Mouse (Mus musculus) neural tube, embryonic 14.5 days (tissue): ENCODE measurements at regions not wholly inside any gene's neighbourhood (a gene's known extent, or its start where the extent isn't known, plus 50 kb on each side); places are given as distances from the start of the nearest gene placed in this dataset.
"Not testable (repeated sequence)": the region's sequence is repeated elsewhere in the genome, so short reads cannot be mapped to it uniquely, and the experiment has no call there.

Source experiments
- ATAC-seq: fragments of 200-750 bp; cut with Nextera tagmentation; 2 replicates; pipeline ENCODE4 v1.8.0; 2017; ENCODE audit warnings: low read depth, mild to moderate bottlenecking, moderate TSS enrichment, moderate library complexity
- H3K27ac ChIP-seq: fragments of 300-500 bp; sonication (generic); 2 replicates; pipeline ENCODE4 v1.5.1; 2014; ENCODE audit warnings: low read depth, mild to moderate bottlenecking, control low read depth, low read length, moderate library complexity, mixed read lengths
- H3K27me3 ChIP-seq: fragments of 300-500 bp; sonication (generic); 2 replicates; pipeline ENCODE4 v1.6.1; 2014; ENCODE audit warnings: low read length; ENCODE audit not compliant: control insufficient read depth, insufficient read depth
- H3K36me3 ChIP-seq: fragments of 300-500 bp; sonication (generic); 2 replicates; pipeline ENCODE4 v1.6.1; 2014; ENCODE audit warnings: low read length, mixed read lengths; ENCODE audit not compliant: control insufficient read depth, insufficient read depth
- H3K4me1 ChIP-seq: fragments of 300-500 bp; sonication (generic); 2 replicates; pipeline ENCODE4 v1.6.1; 2014; ENCODE audit warnings: low read length; ENCODE audit not compliant: control insufficient read depth, insufficient read depth
- H3K4me2 ChIP-seq: fragments of 300-500 bp; sonication (generic); 2 replicates; pipeline ENCODE4 v1.6.1; 2014; ENCODE audit warnings: mild to moderate bottlenecking, low read depth, low read length, control low read depth
- H3K4me3 ChIP-seq: fragments of 300-500 bp; sonication (generic); 2 replicates; pipeline ENCODE4 v1.5.1; 2014; ENCODE audit warnings: low read depth, low read length, control low read depth, mixed read lengths
- H3K9ac ChIP-seq: fragments of 300-500 bp; sonication (generic); replicated peaks from 2 replicates; pipeline ENCODE4 v1.6.1; 2014; ENCODE audit warnings: low read depth, mild to moderate bottlenecking, control low read depth, low read length, mixed read lengths
- H3K9me3 ChIP-seq: fragments of 300-500 bp; sonication (generic); 2 replicates; pipeline ENCODE4 v1.6.1; 2016; ENCODE audit warnings: low read length; ENCODE audit not compliant: control insufficient read depth
- WGBS: fragments of 180-500 bp; shearing (Covaris S2); extraction: QIAGEN DNeasy Blood & Tissue Kit; methylation state at CpG from one replicate; pipeline ENCODE4 v1.1.7; 2014; 5-methylcytosine and 5-hydroxymethylcytosine counted together

DNA sequence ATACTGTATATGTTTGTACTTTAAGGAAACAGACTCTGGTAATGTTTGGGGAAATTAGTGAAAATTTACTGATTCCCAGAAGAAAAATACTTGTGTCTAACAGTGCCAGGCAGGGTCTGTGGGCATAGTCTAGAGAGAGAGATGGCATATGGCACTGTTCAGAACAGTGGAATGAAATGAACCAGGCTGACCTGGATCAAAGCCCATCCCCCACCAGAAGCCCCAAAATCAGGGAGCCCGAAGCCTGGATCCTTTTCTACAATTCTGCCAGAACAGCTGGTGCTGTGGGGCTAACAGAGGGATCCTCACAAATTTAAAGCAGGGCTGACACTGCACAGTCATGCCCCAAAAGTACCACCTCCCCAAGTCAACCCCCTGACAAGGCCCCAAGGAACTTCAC lies 131.1 kb upstream of the Ppp2r2d start:
- no peak for ATAC-seq
- Histone ChIP-seq H3K4me3 (no peak overlapping the region), H3K4me2 (no peak overlapping the region), H3K27ac (no peak overlapping the region), H3K36me3 (no peaks in the 10 kb centered on the region), H3K9ac (no peak overlapping the region), H3K9me3 (no peaks in the 10 kb centered on the region), H3K27me3 (no peaks in the 10 kb centered on the region), H3K4me1 (0 out of 2 replicates have a peak, but pooled peaks cover 2% of the 10 kb centered on the region)
- WGBS = 57% methylated on average over 1 of the region's 1 CpGs

DNA sequence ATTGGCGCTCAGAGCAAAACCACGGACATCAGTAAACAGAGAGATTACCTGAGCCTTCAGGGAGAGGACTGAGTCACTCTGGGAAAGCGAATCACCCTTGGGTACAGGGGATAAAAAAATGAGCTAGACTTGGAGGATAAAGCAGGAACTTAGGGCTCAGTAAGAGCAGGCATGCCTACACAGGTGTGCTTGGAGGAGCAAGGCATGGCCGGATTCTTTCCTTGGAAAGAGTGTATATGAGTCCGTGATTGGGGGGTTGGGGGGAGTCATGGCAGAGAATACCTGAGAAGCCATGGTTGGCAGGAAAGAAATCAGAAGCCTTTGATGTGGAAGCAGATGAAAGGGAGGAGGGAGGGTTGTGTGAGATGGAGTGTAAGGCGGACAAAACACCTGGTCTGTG lies 137.5 kb upstream of the Ppp2r2d start:
- Histone ChIP-seq H3K9ac (no peak overlapping the region), H3K4me1 (no peaks in the 10 kb centered on the region), H3K27me3 (no peaks in the 10 kb centered on the region), H3K4me3 (no peak overlapping the region), H3K4me2 (no peak overlapping the region), H3K9me3 (no peaks in the 10 kb centered on the region), H3K27ac (no peak overlapping the region), H3K36me3 (no peaks in the 10 kb centered on the region)
- ATAC-seq = no peak
- 86% methylated on average over 6 of the region's 6 CpGs for WGBS

DNA sequence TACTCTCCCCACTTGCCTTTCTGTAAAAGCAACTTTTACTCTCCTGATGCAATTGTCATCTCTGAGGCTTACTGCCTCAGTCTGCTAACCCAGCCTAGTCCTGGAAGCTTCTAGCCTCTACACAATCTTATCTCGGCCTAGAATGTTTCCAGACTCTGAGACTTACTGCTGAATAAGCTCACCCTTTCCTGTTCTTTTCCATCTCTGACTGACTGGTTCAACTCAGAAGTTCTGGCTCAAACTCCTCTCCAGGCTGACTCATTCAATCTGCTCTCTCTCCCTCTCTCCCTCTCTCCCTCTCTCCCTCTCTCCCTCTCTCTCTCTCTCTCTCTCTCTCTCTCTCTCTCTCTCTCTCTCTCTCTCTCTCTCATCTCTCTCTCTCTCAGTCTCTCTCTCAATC lies 146.3 kb upstream of the Ppp2r2d start:
- not testable (repeated sequence) for H3K9me3 ChIP-seq, H3K36me3 ChIP-seq, H3K9ac ChIP-seq, H3K4me2 ChIP-seq, H3K4me3 ChIP-seq, H3K27ac ChIP-seq, ATAC-seq, H3K4me1 ChIP-seq, H3K27me3 ChIP-seq
- WGBS = 92% methylated on average over 1 of the region's 1 CpGs

DNA sequence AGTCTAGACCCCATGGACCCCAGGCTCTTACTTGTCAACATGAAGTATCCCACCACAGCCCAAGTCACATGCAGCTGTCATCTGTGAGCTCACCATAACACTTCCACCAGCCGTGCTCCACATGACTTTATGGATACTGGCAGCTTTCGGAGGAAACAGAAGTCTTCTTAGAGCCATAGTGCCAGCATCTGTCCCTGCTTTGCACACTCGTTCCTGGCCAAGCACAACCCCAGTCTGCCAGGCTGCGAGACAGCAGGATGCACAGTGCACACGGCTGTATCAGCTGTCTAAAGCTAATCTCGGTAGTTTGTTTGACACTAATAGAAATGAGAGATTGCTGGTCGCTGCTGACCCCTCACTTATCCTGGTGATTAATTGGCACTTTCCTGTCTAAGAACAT lies 163.7 kb upstream of the Ppp2r2d start:
- ATAC-seq = no peak
- Histone ChIP-seq H3K4me2 (no peak overlapping the region), H3K36me3 (no peaks in the 10 kb centered on the region), H3K4me1 (no peaks in the 10 kb centered on the region), H3K9ac (no peak overlapping the region), H3K27me3 (no peaks in the 10 kb centered on the region), H3K9me3 (no peaks in the 10 kb centered on the region), H3K4me3 (no peak overlapping the region), H3K27ac (no peak overlapping the region)
- 72% methylated on average over 7 of the region's 7 CpGs for WGBS

DNA sequence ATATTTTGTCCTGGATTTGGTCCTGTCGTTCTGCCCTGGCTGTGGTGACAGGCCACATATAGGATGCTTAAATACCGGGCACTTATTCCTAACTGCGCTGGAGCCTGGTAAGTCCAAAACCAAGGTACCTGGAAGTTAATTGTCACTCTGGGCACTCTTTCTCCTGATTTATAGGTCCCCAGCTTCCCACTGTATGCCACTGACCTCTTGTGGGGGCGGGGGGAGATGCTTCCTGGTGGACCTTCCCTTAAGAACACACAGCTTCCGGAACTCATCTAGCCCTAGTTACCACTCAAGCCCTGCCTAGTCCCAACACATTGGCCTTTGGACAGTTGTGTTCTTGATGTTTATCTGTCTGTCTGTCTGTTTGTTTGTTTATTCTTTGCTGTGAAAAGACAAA lies 165.3 kb upstream of the Ppp2r2d start:
- no peak overlapping the region for H3K27ac ChIP-seq
- no peak for ATAC-seq
- H3K9ac ChIP-seq = no peak overlapping the region
- no peak overlapping the region for H3K4me3 ChIP-seq
- H3K9me3 ChIP-seq = no peaks in the 10 kb centered on the region
- no peaks in the 10 kb centered on the region for H3K36me3 ChIP-seq
- no peaks in the 10 kb centered on the region for H3K4me1 ChIP-seq
- no peaks in the 10 kb centered on the region for H3K27me3 ChIP-seq
- H3K4me2 ChIP-seq = no peak overlapping the region
- WGBS = 90% methylated on average over 5 of the region's 5 CpGs

DNA sequence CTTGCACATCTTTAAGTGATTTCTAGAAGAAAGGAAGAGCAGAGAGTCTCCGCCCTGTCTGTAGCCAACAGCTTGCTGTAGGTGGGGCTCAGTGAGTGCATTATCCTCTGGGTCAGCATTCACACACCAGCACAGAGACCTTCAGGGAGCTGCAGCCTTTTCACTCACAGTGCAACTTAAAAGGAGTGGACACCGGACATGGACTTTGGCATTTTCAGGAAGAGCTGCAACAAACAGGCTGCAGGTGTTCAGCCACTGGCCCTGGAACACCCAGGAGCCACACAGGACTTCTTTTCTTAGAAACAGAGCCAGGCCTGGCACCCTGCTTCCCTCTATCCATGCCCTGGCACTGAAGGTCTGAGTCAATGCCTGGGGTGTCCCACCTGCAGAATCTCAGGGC lies 166.3 kb upstream of the Ppp2r2d start:
- no peak for ATAC-seq
- Histone ChIP-seq H3K9me3 (no peaks in the 10 kb centered on the region), H3K36me3 (no peaks in the 10 kb centered on the region), H3K4me1 (no peaks in the 10 kb centered on the region), H3K4me3 (no peak overlapping the region), H3K4me2 (no peak overlapping the region), H3K9ac (no peak overlapping the region), H3K27me3 (no peaks in the 10 kb centered on the region), H3K27ac (no peak overlapping the region)
- WGBS = 70% methylated on average over 2 of the region's 2 CpGs

DNA sequence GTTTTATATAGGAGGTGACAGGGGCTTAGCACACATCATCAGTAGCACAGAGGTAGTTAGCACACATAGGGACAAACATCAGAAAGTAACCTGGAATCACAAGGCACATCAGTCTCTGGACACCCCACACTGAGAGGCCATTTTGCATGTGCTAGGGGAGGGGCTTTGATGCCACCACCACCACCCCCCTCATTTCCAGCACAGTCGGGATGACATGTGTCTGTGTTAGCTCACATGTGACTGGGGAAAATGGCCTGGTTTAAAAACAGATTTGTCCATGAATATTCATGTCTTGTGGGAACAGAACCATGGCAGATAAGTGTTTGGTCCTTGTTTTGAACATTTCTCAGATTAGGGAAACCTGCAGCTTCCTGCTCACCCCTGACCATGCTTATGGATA lies 172.9 kb upstream of the Ppp2r2d start:
- Histone ChIP-seq H3K9ac (no peak overlapping the region), H3K27me3 (no peaks in the 10 kb centered on the region), H3K27ac (no peak overlapping the region), H3K36me3 (no peaks in the 10 kb centered on the region), H3K4me1 (peaks cover 8% of the 10 kb centered on the region; the same call in 1 of the 2 replicates), H3K9me3 (no peaks in the 10 kb centered on the region), H3K4me2 (no peak overlapping the region), H3K4me3 (no peak overlapping the region)
- no peak for ATAC-seq
- 10% methylated on average over 1 of the region's 1 CpGs for WGBS

DNA sequence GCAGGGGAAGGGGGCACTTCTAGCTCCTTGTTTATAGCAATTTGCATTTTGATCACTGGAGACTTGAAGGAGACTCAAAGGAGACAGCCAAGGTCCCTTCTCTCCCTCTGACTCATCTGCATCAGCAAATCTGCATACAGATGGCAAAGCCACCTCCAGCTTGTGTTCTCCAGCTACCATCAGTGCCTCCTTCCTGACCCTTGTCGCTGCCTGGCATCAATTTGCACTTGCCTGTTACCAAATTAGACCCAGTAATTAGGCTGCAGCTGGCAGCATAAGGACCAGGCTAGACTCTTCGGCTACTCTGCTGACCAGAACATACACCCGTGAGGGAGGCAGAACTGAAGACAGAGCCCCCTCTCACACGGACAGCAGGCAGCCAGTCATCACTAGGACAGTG lies 177.5 kb upstream of the Ppp2r2d start:
- 0 out of 2 replicates have a peak overlapping the region, but pooled peaks have one; percentile 16 for H3K27ac ChIP-seq
- no peak overlapping the region for H3K9ac ChIP-seq
- H3K9me3 ChIP-seq = no peaks in the 10 kb centered on the region
- H3K27me3 ChIP-seq = no peaks in the 10 kb centered on the region
- no peaks in the 10 kb centered on the region for H3K36me3 ChIP-seq
- WGBS = 23% methylated on average over 4 of the region's 4 CpGs
- ATAC-seq = no peak
- H3K4me3 ChIP-seq = no peak overlapping the region
- H3K4me1 ChIP-seq = peaks cover 8% of the 10 kb centered on the region; the same call in 1 of the 2 replicates
- no peak overlapping the region for H3K4me2 ChIP-seq

DNA sequence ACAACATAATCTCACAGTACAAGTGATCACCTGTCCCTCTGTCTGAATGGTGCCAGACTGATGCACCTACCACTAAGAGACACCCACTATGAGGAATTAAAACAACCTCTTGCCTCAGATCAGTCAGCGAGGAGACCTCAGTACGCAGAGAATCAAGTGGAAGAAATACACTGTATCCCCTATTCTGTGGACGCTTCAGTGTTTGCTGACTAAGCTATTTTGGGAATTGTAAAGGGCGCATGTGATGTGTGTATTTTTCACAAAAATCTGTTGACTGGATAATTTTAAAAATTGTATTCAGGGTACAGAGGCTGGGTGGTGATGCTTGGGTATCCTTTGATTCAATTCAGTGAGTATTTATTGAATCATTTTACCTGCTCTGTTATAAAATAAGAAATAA lies 185.8 kb upstream of the Ppp2r2d start:
- Histone ChIP-seq H3K9ac (no peak overlapping the region), H3K4me3 (no peak overlapping the region), H3K4me2 (no peak overlapping the region), H3K36me3 (no peaks in the 10 kb centered on the region), H3K9me3 (no peaks in the 10 kb centered on the region), H3K27ac (no peak overlapping the region), H3K27me3 (no peaks in the 10 kb centered on the region), H3K4me1 (0 out of 2 replicates have a peak, but pooled peaks cover 3% of the 10 kb centered on the region)
- no peak for ATAC-seq
- WGBS = 80% methylated on average over 4 of the region's 4 CpGs

DNA sequence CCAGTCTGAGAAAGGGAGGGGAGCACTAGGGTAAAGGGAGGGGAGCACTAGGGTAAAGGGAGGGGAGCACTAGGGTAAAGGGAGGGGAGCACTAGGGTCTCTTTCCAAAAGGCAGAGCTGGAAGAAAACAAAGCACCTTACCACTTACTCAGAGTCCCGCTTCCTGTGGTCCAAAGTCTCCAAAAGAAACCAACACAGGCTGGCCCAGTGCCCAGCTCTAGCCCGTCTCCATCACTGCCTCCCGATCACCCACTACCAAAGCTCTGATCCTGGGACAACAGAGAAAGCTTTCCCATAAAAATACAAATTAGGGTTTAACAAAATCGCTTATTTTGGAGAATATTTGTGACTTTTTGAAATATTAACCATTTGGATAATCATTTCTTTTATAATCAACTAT lies 188.4 kb upstream of the Ppp2r2d start:
- 79% methylated on average over 4 of the region's 4 CpGs for WGBS
- no peak overlapping the region for H3K4me3 ChIP-seq
- no peak overlapping the region for H3K4me2 ChIP-seq
- H3K9me3 ChIP-seq = no peaks in the 10 kb centered on the region; the same call in 1 of the 2 replicates
- no peaks in the 10 kb centered on the region for H3K27me3 ChIP-seq
- H3K27ac ChIP-seq = no peak overlapping the region
- ATAC-seq = no peak
- H3K36me3 ChIP-seq = no peaks in the 10 kb centered on the region
- H3K4me1 ChIP-seq = 0 out of 2 replicates have a peak, but pooled peaks cover 3% of the 10 kb centered on the region
- no peak overlapping the region for H3K9ac ChIP-seq
